Mouse (Mus musculus): ENCODE measurements at regions not wholly inside any gene's neighbourhood (a gene's known extent, or its start where the extent isn't known, plus 50 kb on each side); places are given as distances from the start of the nearest gene placed in this dataset.

GRCm38 (mm10) chr4:148384251-148385230 is 60.0 kb downstream of the Ubiad1 start:
- no peak for DNase-seq

- DNase-seq: no peak
These were observed 64.0 kb downstream of the Ubiad1 start for GRCm38 (mm10) chr4:148380562-148380961.

- DNase-seq: no peak
These were observed 66.1 kb downstream of the Ubiad1 start for GRCm38 (mm10) chr4:148378491-148378890.

- no peak for DNase-seq
These were observed 67.2 kb downstream of the Ubiad1 start for GRCm38 (mm10) chr4:148377368-148377767.

GRCm38 (mm10) chr4:148376439-148376838 is 68.1 kb downstream of the Ubiad1 start:
- DNase-seq: no peak

GRCm38 (mm10) chr4:148371489-148371888 is 73.1 kb downstream of the Ubiad1 start:
- DNase-seq: no peak

GRCm38 (mm10) chr4:148367671-148368070 is 76.9 kb downstream of the Ubiad1 start:
- no peak for DNase-seq

- DNase-seq: no peak
These were observed 78.0 kb upstream of the Disp3 start for GRCm38 (mm10) chr4:148365804-148366203.

- no peak for DNase-seq
These were observed 75.8 kb upstream of the Disp3 start for GRCm38 (mm10) chr4:148363366-148364121.

GRCm38 (mm10) chr4:148360931-148361330 is 73.2 kb upstream of the Disp3 start:
- DNase-seq: no peak

GRCm38 (mm10) chr4:148358336-148358735 is 70.6 kb upstream of the Disp3 start:
- no peak for DNase-seq

- no peak for DNase-seq
These were observed 69.5 kb upstream of the Disp3 start for GRCm38 (mm10) chr4:148357221-148357621.

- no peak for DNase-seq
These were observed 68.9 kb upstream of the Disp3 start for GRCm38 (mm10) chr4:148356654-148357053.

GRCm38 (mm10) chr4:148353969-148354368 is 66.2 kb upstream of the Disp3 start:
- no peak for DNase-seq

GRCm38 (mm10) chr4:148352690-148353089 is 64.9 kb upstream of the Disp3 start:
- DNase-seq: no peak

GRCm38 (mm10) chr4:148341531-148342157 is 53.9 kb upstream of the Disp3 start:
- DNase-seq: no peak

- DNase-seq: no peak
These were observed 52.6 kb upstream of the Disp3 start for GRCm38 (mm10) chr4:148340342-148340741.

GRCm38 (mm10) chr4:148337890-148338880 is 50.4 kb upstream of the Disp3 start:
- DNase-seq: peak; percentile 33

Data from lung, postnatal 10 days (tissue).